Comparison of ENCODE assay signal across 8 mouse cellular contexts in the genomic region with DNA sequence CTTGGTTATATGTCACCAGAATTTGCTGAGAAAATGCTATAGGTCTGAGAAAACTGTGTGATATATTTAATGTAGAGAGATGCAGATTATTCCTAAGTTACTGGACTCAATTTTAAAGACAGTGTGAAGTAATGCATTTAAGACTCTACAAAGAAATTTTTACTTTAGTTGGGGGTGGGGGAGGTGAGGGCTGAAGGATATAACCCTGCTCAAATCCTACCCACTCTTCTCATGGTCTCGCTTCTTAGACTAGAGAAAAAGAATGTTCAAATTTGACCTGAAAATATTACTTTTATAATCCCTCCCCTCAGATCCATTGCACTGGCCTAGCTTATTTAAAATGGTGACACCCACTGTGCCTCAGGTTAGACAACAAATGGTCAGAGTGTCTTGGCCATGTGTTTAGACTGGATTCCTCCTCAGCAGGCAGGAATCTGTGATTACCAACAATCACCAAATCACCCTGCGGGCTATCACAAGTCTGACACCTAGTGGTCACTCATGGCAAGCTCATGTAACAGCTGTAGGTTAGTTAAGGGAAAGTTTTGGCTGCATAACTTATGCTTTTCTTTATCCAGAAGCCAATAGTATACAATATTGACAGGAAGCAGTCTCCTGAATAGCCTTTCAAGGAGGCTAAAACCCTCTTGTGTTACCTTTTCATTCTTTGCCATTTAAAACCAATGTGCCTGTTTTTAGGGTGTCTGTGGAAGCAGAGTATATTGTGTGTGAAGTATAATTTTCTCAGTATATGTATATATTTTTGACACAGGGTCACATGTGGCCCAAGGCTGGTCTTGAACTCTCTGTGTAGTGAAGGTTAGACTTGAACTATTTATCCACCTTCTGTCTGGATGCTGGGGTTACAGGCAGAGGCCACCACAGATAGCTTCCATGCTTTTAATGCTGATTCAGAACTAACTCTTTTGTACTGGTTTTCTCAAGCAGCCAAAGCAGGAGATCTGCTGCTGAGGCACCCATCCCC.
DNase-seq lines count a peak whose midpoint lies in the region; ATAC-seq and TF ChIP-seq lines count a peak whose summit lies in the region.

No protein-coding gene starts in this region.

- 50% methylated on average over 2 of the region's 2 CpGs for WGBS in intestine, postnatal 0 days
- WGBS in midbrain, embryonic 14.5 days: 45% methylated on average over 2 of the region's 2 CpGs

- H3K4me2 ChIP-seq in intestine, postnatal 0 days (replicated peaks; ENCODE audit: low read depth): no peak overlapping the region
- H3K4me2 ChIP-seq in midbrain, embryonic 14.5 days (ENCODE audit: low read length): no peak overlapping the region

- H3K36me3 ChIP-seq in intestine, postnatal 0 days (ENCODE audit: control insufficient read depth, insufficient read depth): no peaks in the 10 kb centered on the region
- no peaks in the 10 kb centered on the region for H3K36me3 ChIP-seq in midbrain, embryonic 14.5 days (ENCODE audit: control insufficient read depth, insufficient read depth, low read length)

- no peak for ATAC-seq in intestine, postnatal 0 days
- ATAC-seq in midbrain, embryonic 14.5 days (ENCODE audit: low FRiP score, low TSS enrichment): peak; percentile 43; the same call in 1 of the 2 replicates

- no peaks in the 10 kb centered on the region for H3K9me3 ChIP-seq in intestine, postnatal 0 days (ENCODE audit: control insufficient read depth)
- no peaks in the 10 kb centered on the region for H3K9me3 ChIP-seq in midbrain, embryonic 14.5 days (ENCODE audit: control insufficient read depth, low read length)

- TF ChIP-seq CTCF in intestine, postnatal 0 days (IDR thresholded peaks at IDR 0.05; ENCODE audit: low read depth): peak; percentile 96

- peak; percentile 65 for DNase-seq in urinary bladder, postnatal 14 days (ENCODE audit: low spot score)
- no peak for DNase-seq in urinary bladder, adult 2 months (ENCODE audit: low spot score)
- DNase-seq in cerebellum, adult 9-11 months: peak; percentile 11
- peak; percentile 13 to 45 for DNase-seq in frontal cortex, postnatal 10 days (ENCODE audit: low spot score in 2 of 2)
- peak; percentile 58 to 71 for DNase-seq in left cerebral cortex, postnatal 25 days (ENCODE audit: low spot score in 2 of 2)
- DNase-seq in midbrain, embryonic 14.5 days: peak; percentile 86
- peak; percentile 6 to 13 for DNase-seq in spleen, postnatal 36 days (ENCODE audit: low spot score in 2 of 2)

- intact Hi-C loops in left cerebral cortex, postnatal 25 days (cut with DNase I): loop anchor here (5.0 kb wide), 1 partner anchor 126 kb away; no protein-coding TSS in a partner anchor

- H3K4me3 ChIP-seq in intestine, postnatal 0 days (ENCODE audit: low read depth, low read length): no peak overlapping the region
- H3K4me3 ChIP-seq in midbrain, embryonic 14.5 days (replicated peaks; ENCODE audit: low read depth, low read length): no peak overlapping the region

- no peaks in the 10 kb centered on the region for H3K4me1 ChIP-seq in intestine, postnatal 0 days (replicated peaks; ENCODE audit: control insufficient read depth, insufficient read depth, low read length)
- H3K4me1 ChIP-seq in midbrain, embryonic 14.5 days (ENCODE audit: control insufficient read depth, insufficient read depth, low read length): no peaks in the 10 kb centered on the region

- H3K9ac ChIP-seq in intestine, postnatal 0 days (ENCODE audit: low read depth, low read length): no peak overlapping the region
- H3K9ac ChIP-seq in midbrain, embryonic 14.5 days (replicated peaks; ENCODE audit: low read length): no peak overlapping the region

- no peaks in the 10 kb centered on the region for H3K27me3 ChIP-seq in intestine, postnatal 0 days (replicated peaks; ENCODE audit: control insufficient read depth, insufficient read depth, low read length)
- no peaks in the 10 kb centered on the region for H3K27me3 ChIP-seq in midbrain, embryonic 14.5 days (ENCODE audit: control insufficient read depth, insufficient read depth, low read length)

- no peak overlapping the region for H3K27ac ChIP-seq in intestine, postnatal 0 days (ENCODE audit: low read depth, low read length)
- no peak overlapping the region for H3K27ac ChIP-seq in midbrain, embryonic 14.5 days (replicated peaks; ENCODE audit: low read depth, low read length)
